Mouse (Mus musculus) adrenal gland, postnatal 14 days (tissue): ENCODE measurements at regions not wholly inside any gene's neighbourhood (a gene's known extent, or its start where the extent isn't known, plus 50 kb on each side); places are given as distances from the start of the nearest gene placed in this dataset.

Source experiments
- DNase-seq: peaks from one replicate; pipeline ENCODE4 v3.0.0; 2021; ENCODE audit warnings: mixed read lengths

DNA sequence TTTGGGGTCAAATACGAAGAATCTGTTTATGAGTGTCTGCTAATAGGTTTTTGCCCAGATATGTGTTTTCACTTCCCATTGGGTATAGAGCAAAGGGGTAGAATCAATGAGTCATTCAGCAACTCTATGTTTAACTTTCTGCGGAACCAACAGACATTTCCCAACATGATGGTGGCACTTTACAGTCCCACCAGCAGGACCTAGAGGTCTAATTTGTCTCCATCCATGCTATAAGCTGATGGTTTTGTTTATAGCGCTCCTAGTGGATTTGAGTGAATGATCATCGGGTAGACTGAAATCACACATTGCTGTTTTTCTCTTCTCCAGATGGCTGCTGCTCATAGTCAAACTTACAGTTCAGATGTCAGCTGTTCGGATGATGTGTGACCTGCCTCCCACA, 99.7 kb upstream of the Arid5b start:
- no peak for DNase-seq

- no peak for DNase-seq
Measured at GRCm38 (mm10) chr10:68377479-68377878, 98.9 kb upstream of the Arid5b start.

GRCm38 (mm10) chr10:68373875-68374274, 95.3 kb upstream of the Arid5b start:
- DNase-seq: no peak

DNA sequence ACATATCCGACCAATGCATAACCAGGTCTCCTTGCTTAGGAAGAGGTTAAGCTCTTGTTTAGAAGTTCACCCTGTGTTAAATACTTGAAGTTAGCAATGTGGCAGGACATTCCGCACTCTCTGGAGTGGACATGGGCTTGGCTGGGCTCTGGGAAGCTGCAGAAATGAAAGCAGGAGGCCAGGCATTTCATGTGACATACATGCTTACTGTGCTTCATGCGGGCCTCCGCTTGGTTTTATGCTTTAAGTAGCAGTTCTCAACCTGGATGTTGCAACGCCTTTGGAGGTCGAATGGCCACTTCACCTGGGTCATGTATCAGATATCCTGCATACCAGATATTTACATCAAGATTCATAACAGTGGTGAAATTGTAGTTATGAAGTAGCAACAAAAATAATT, 93.2 kb upstream of the Arid5b start:
- no peak for DNase-seq

GRCm38 (mm10) chr10:68370986-68371385, 92.4 kb upstream of the Arid5b start:
- no peak for DNase-seq

GRCm38 (mm10) chr10:68366796-68367195, 88.3 kb upstream of the Arid5b start:
- no peak for DNase-seq

GRCm38 (mm10) chr10:68360765-68361483, 82.4 kb upstream of the Arid5b start:
- DNase-seq: no peak

- no peak for DNase-seq
Measured at GRCm38 (mm10) chr10:68359135-68359534, 80.6 kb upstream of the Arid5b start.

DNA sequence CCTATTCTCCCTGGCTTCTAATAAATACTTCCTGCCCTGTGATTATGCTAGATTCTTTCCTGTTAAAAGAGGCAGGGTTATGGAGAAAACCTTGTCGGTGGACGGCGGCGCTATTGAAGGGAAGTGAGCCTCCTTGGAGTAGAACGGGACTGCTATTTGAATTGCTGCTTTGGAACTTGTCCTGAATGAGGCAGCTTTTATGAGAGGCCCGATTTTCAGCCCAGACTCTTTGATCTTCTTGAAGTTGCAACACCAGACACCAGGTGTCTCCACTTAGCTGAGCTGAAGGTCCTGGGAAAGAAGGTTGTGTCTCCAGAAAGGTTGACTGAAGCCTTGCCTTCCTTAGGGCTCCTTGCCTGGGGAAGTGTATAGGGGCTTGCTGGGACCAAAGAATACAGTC, 78.4 kb upstream of the Arid5b start:
- peak; percentile 25 for DNase-seq

DNA sequence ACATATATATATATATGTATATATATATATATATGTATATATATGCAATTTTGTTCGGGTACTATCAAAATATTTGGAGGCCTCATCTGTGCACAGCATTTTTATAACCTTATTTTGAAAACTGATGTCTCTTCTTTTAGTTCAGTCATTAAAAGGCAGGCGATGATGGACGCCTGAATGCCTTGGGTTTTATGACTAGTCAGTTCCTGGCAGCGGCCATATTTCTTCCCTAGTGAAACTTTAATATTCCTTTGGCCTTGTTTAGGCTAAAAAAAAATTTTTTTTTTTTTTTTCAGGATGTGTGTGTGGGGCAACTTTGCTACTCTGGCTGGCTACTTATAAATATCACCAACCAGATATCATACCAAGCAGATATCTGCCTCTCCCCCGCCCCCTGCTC, 78.0 kb upstream of the Arid5b start:
- DNase-seq: no peak

DNA sequence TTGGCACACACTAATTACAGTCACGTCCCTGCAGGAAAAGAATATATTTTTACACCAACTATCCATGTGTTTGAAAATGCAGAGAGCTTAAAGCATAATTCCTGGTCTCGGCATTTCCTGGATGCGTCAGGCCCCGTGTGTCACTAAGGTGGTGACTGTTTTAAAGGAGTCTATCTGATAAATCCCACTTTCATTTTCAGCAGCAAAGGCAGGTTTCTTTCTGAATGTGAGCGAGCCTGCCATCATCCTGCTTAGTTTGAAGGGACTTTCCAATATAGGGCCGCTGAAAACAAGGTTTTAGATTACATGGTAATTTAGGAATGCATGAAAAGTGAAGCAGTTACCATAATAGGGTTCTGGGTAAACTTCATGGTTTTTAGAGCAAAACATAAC, 77.5 kb upstream of the Arid5b start:
- peak; percentile 31 for DNase-seq

- DNase-seq: no peak
Measured at GRCm38 (mm10) chr10:68355471-68356092, 77.0 kb upstream of the Arid5b start.

DNA sequence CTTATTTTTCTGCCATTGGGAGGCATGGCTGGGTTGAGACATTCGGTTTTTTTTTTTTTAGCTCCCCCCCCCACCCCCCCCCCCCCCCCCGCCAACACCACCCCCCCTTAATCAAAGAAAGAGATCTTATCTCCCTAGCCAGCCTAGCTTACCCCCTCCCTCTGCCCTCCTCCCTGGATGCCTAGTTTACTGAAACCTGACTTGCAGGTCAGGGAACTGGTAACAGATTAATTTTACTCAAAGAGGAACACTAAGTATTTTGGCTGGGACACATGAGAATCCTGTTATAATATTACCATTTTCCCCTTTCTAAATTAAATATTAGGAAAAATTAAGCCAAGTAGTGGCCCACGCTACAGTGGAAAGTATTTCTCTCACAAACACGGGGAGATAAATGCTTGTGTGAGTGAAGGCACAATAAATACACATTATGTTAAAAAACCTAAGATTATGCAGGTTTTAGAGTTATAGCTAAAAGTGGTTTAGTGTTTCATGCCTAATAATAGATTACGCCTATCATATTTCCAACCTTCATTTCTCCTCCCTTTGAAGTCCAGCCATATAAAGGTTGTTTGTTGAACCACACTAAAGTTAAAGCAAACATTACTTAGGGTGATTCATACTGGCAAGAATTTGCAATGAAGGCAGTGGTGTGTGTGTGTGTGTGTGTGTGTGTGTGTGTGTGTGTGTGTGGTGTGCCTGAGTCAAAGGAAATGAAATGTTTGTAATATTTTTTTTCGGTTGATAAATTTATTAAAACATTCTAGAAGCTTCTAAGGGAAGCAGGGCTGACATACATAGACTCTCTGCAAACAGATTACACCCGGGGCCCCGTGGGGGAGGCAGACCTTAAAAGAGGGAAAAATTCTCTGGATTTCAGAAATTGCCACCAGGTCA, 76.0 kb upstream of the Arid5b start:
- peak; percentile 70 for DNase-seq

DNA sequence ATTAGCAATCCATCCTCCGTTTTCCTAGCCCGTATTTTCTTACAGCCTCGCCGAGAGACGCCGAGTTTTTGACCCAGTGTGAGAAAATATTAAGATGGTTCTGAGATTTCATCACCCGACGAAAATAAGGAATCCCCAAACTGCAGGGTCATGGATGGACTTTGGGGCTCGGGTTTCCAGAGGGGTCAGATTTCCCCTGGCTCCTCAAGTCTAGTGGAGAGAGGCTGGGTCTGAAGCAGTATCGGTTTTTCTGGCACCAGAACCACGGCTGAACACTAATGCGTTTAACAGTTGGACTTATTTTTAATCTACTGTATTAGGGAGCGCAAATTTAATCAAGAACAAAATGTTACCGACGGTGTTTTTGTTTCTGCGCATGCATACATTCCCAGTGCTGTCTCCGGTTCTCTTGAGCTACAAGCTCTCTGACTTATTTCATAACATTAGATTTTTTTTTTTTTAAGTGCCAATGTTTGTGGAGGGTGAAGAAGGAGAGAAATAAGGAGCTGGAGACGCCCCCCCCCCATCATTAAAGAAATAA, 75.2 kb upstream of the Arid5b start:
- no peak for DNase-seq

DNA sequence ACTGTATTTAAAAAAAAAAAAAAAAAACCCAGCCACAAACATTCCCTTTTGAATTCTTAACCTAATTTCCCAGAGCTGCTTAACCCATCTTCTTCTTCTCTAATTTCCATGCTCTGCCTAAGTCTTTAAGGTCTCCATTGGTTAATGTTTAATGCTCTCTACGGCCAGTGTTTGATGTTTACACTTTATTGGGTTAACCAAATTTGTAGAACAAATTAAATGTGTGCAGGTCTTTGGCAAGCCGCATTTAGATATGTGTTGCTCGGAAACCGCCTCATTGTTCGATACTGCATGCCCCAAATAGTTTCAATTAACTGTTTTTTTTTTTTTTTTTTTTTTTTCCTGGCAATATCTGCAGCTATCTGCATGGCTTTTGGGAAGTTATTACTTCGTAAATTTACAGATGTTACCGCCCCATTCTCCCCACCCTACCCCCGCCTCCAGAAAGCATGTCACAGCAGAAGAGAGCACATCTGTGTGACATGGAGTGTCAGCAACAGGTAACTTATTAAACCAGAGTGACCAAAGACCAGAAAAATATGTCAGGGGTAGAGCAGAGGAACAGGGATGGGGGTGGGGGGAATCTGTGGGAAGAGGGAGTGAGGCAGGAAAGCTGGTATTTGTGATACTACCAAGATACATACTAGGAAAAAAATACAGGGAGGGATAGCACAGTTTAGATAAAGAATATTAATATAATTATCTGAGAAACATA, 73.5 kb upstream of the Arid5b start:
- no peak for DNase-seq

GRCm38 (mm10) chr10:68351441-68351840, 72.9 kb upstream of the Arid5b start:
- no peak for DNase-seq

DNA sequence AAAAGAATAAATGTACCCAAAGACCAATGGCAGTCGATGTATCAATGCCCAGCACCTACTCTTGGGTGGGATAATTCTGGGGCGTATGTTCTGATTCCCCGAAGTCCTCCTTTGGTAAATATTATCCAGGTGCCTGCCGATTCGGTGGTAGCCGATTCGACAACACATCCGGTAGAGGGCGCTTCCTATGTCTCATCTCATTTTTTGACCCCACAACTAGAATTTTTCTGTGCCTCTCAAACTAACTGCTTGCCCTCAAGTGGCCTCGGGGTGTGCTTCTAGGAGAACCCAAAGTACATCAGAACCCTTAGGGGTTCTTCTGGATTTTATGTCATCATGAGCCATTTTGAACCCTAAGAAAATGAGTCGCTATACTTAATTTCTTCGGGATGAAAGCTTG, 72.3 kb upstream of the Arid5b start:
- DNase-seq: no peak

DNA sequence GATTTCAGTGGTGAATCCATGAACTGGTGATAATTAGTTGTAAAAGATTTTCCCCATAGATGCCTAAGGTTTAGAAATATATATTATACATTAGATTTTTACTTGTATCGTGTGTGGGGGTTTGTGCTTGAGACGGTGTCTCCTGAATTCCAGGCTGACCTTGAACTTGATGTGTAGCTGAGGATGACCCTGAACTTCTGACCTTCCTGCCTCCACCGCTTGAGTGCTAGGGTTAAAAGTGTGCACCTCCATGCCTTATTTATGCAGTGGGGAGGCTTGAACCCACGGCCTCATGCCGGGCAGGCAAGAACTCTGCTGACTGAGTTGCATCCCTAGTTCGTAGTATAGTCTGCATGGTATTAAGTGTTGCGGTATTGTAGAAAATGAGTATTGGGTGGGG, 69.3 kb upstream of the Arid5b start:
- DNase-seq: no peak

DNA sequence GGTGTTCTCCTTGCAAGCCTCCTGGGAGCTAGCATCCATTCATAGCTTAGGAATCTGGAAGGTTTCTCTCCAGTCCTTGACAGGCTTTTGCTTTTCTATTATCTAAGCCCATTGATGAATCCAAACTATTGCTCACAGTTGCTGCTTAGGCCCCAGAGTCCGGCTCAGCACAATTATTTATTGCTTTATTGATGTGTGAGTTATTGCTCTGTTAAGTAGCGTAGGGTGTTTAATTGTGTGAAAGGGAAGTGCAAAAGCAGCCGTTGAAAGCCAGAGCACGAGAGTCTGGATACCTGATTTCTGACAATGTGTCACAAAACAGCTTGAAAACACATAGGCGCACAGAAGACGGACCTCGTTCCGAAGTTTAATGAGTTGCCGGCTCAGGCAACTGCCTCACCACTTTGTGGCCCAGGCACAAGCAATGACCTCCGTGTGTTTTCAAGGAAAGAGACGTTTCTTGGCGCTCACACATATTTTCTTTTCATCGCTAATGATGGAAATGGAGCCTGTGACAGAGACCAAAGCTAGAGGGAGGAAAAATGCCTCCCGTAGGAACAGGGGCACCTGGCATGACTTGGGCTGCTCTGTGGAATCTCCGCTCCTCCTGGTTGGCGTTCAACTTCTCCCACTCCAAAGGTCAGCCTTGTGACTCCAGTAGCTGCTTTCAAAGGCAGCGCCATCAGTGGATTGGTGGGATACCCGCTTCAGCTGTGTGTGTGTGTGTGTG, 66.6 kb upstream of the Arid5b start:
- no peak for DNase-seq

DNA sequence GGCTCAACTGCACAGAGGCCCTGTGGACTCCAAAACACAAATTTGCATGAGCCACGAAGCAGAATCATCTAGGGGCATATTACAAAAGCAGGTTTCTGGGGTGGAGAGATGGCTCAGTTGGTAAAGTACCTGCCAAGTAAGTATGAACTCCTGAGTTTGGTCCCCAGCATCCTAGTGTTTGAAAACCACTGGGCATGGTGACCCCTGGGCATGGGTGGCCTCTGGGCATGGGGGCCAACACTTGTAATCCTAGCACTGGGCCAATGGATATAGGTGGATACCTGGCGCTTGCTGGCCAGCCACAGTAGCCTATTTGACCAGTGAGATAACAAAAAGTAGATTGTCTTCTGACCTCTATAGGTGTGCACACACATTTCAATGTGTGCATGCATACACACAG, 65.7 kb upstream of the Arid5b start:
- no peak for DNase-seq

DNA sequence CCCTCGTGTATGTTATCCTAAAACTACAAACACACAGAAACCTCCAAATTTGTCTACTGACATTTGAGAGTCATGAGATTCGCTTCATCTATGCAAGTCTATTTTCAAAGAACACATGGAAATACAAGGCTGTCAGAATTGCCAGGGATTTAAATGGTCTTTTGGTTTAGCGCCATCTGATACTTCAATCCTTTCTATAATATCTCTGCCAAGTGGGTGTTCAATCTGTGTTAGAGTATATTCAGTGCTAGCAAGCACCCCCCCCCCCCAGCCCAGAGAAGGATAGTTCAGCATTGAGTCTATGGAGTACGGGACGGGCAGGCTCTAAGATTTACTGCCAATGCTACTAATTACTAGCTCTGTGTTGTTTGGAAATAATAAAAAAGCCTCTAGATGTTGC, 55.5 kb upstream of the Arid5b start:
- DNase-seq: no peak
